Mouse (Mus musculus): ENCODE results near the gene Jazf1. TPM values are rescaled to one million over a fixed set of nuclear protein-coding genes. Genes with fewer than 3 reads are reported as not detected.

Gene Jazf1
- polyA plus RNA-seq, 1 experiment, result 0.27 TPM

GRCm38 (mm10) chr6:52795029-52795841 is 273.2 kb downstream of the Jazf1 start:
- 54% methylated on average over 16 of the region's 16 CpGs for WGBS
- TF ChIP-seq CTCF (IDR thresholded peaks at IDR 0.05; ENCODE audit: extremely low read depth, insufficient read length, insufficient replicate concordance, low read depth, low read length) (no peak), POLR2A (IDR thresholded peaks at IDR 0.05; ENCODE audit: low read depth, low read length) (no peak)
- Histone ChIP-seq H3K4me3 (ENCODE audit: low read depth, low read length) (no peak overlapping the region), H3K36me3 (ENCODE audit: control insufficient read depth, insufficient read depth, low read length) (no peaks in the 10 kb centered on the region), H3K27ac (ENCODE audit: insufficient read depth, low read depth, low read length) (no peak overlapping the region), H3K4me1 (ENCODE audit: control insufficient read depth, insufficient read depth, insufficient read length, low read length) (no peaks in the 10 kb centered on the region; the same call in 1 of the 2 replicates), H3K27me3 (ENCODE audit: control insufficient read depth, insufficient read depth, low read length) (no peaks in the 10 kb centered on the region)

- Histone ChIP-seq H3K27ac (ENCODE audit: insufficient read depth, low read depth, low read length) (no peak overlapping the region), H3K36me3 (ENCODE audit: control insufficient read depth, insufficient read depth, low read length) (no peaks in the 10 kb centered on the region)
- WGBS, result 71% methylated on average over 3 of the region's 3 CpGs
Measured at GRCm38 (mm10) chr6:52792455-52792854, 276.0 kb downstream of the Jazf1 start.

GRCm38 (mm10) chr6:52790781-52791180 is 277.6 kb downstream of the Jazf1 start:
- Histone ChIP-seq H3K4me1 (ENCODE audit: control insufficient read depth, insufficient read depth, insufficient read length, low read length) (no peaks in the 10 kb centered on the region; the same call in 1 of the 2 replicates), H3K27ac (ENCODE audit: insufficient read depth, low read depth, low read length) (no peak overlapping the region), H3K36me3 (ENCODE audit: control insufficient read depth, insufficient read depth, low read length) (no peaks in the 10 kb centered on the region), H3K27me3 (ENCODE audit: control insufficient read depth, insufficient read depth, low read length) (no peaks in the 10 kb centered on the region), H3K4me3 (ENCODE audit: low read depth, low read length) (no peak overlapping the region)
- no peak for TF ChIP-seq POLR2A (IDR thresholded peaks at IDR 0.05; ENCODE audit: low read depth, low read length)
- no peak for TF ChIP-seq CTCF (IDR thresholded peaks at IDR 0.05; ENCODE audit: extremely low read depth, insufficient read length, insufficient replicate concordance, low read depth, low read length)
- 43% methylated on average over 4 of the region's 4 CpGs for WGBS

More at GRCm38 (mm10) chr6:52792455-52792854, 276.0 kb downstream of the Jazf1 start:
- TF ChIP-seq CTCF (IDR thresholded peaks at IDR 0.05; ENCODE audit: extremely low read depth, insufficient read length, insufficient replicate concordance, low read depth, low read length), result no peak
- TF ChIP-seq POLR2A (IDR thresholded peaks at IDR 0.05; ENCODE audit: low read depth, low read length), result no peak
- H3K4me1 ChIP-seq (ENCODE audit: control insufficient read depth, insufficient read depth, insufficient read length, low read length), result no peaks in the 10 kb centered on the region; the same call in 1 of the 2 replicates
- H3K4me3 ChIP-seq (ENCODE audit: low read depth, low read length), result no peak overlapping the region
- H3K27me3 ChIP-seq (ENCODE audit: control insufficient read depth, insufficient read depth, low read length), result no peaks in the 10 kb centered on the region

GRCm38 (mm10) chr6:52790316-52790715 is 278.1 kb downstream of the Jazf1 start:
- H3K4me1 ChIP-seq (ENCODE audit: control insufficient read depth, insufficient read depth, insufficient read length, low read length), result no peaks in the 10 kb centered on the region; the same call in 1 of the 2 replicates
- TF ChIP-seq POLR2A (IDR thresholded peaks at IDR 0.05; ENCODE audit: low read depth, low read length) (no peak), CTCF (IDR thresholded peaks at IDR 0.05; ENCODE audit: extremely low read depth, insufficient read length, insufficient replicate concordance, low read depth, low read length) (no peak)
- H3K27ac ChIP-seq (ENCODE audit: insufficient read depth, low read depth, low read length), result no peak overlapping the region
- no peak overlapping the region for H3K4me3 ChIP-seq (ENCODE audit: low read depth, low read length)
- H3K36me3 ChIP-seq (ENCODE audit: control insufficient read depth, insufficient read depth, low read length), result no peaks in the 10 kb centered on the region
- WGBS, result 72% methylated on average over 10 of the region's 10 CpGs
- H3K27me3 ChIP-seq (ENCODE audit: control insufficient read depth, insufficient read depth, low read length), result no peaks in the 10 kb centered on the region

- Histone ChIP-seq H3K4me1 (ENCODE audit: control insufficient read depth, insufficient read depth, insufficient read length, low read length) (no peaks in the 10 kb centered on the region), H3K4me3 (ENCODE audit: low read depth, low read length) (no peak overlapping the region), H3K27me3 (ENCODE audit: control insufficient read depth, insufficient read depth, low read length) (no peaks in the 10 kb centered on the region), H3K36me3 (ENCODE audit: control insufficient read depth, insufficient read depth, low read length) (no peaks in the 10 kb centered on the region), H3K27ac (ENCODE audit: insufficient read depth, low read depth, low read length) (no peak overlapping the region)
- WGBS, result 83% methylated on average over 5 of the region's 5 CpGs
- TF ChIP-seq POLR2A (IDR thresholded peaks at IDR 0.05; ENCODE audit: low read depth, low read length), result no peak
- no peak for TF ChIP-seq CTCF (IDR thresholded peaks at IDR 0.05; ENCODE audit: extremely low read depth, insufficient read length, insufficient replicate concordance, low read depth, low read length)
Measured at GRCm38 (mm10) chr6:52779546-52779945, 288.9 kb downstream of the Jazf1 start.

- whole genome bisulfite sequencing, result 70% methylated on average over 5 of the region's 5 CpGs
Measured at GRCm38 (mm10) chr6:52778523-52778922, 289.9 kb downstream of the Jazf1 start.

GRCm38 (mm10) chr6:52777034-52777433 is 291.4 kb downstream of the Jazf1 start:
- H3K4me1 ChIP-seq (ENCODE audit: control insufficient read depth, insufficient read depth, insufficient read length, low read length), result no peaks in the 10 kb centered on the region
- 88% methylated on average over 8 of the region's 8 CpGs for WGBS
- no peaks in the 10 kb centered on the region for H3K27me3 ChIP-seq (ENCODE audit: control insufficient read depth, insufficient read depth, low read length)
- H3K36me3 ChIP-seq (ENCODE audit: control insufficient read depth, insufficient read depth, low read length), result no peaks in the 10 kb centered on the region
- no peak overlapping the region for H3K4me3 ChIP-seq (ENCODE audit: low read depth, low read length)
- no peak overlapping the region for H3K27ac ChIP-seq (ENCODE audit: insufficient read depth, low read depth, low read length)
- no peak for TF ChIP-seq CTCF (IDR thresholded peaks at IDR 0.05; ENCODE audit: extremely low read depth, insufficient read length, insufficient replicate concordance, low read depth, low read length)
- no peak for TF ChIP-seq POLR2A (IDR thresholded peaks at IDR 0.05; ENCODE audit: low read depth, low read length)

More at GRCm38 (mm10) chr6:52778523-52778922, 289.9 kb downstream of the Jazf1 start:
- no peaks in the 10 kb centered on the region for H3K27me3 ChIP-seq (ENCODE audit: control insufficient read depth, insufficient read depth, low read length)
- H3K4me1 ChIP-seq (ENCODE audit: control insufficient read depth, insufficient read depth, insufficient read length, low read length), result no peaks in the 10 kb centered on the region
- H3K36me3 ChIP-seq (ENCODE audit: control insufficient read depth, insufficient read depth, low read length), result no peaks in the 10 kb centered on the region
- TF ChIP-seq CTCF (IDR thresholded peaks at IDR 0.05; ENCODE audit: extremely low read depth, insufficient read length, insufficient replicate concordance, low read depth, low read length) (no peak), POLR2A (IDR thresholded peaks at IDR 0.05; ENCODE audit: low read depth, low read length) (no peak)
- H3K27ac ChIP-seq (ENCODE audit: insufficient read depth, low read depth, low read length), result no peak overlapping the region
- H3K4me3 ChIP-seq (ENCODE audit: low read depth, low read length), result no peak overlapping the region
